Mouse (Mus musculus): ENCODE data around the gene Klhl31. TPM values are rescaled to one million over a fixed set of nuclear protein-coding genes. Genes with fewer than 3 reads are reported as not detected.

The Klhl31 gene
- total RNA-seq, 1 experiment = 0.04 TPM

GRCm38 (mm10) chr9:77592423-77592822 is 43.9 kb upstream of the Klhl31 start:
- Histone ChIP-seq H3K36me3 (ENCODE audit: control insufficient read depth, insufficient read depth, low read length, poor library complexity, severe bottlenecking) (no peaks in the 10 kb centered on the region), H3K9ac (ENCODE audit: insufficient read depth, low read depth, low read length, poor library complexity, severe bottlenecking) (no peak overlapping the region), H3K4me3 (ENCODE audit: insufficient read depth in 1 of 2, low read depth in 1 of 2, low read length in 2 of 2, poor library complexity in 1 of 2, severe bottlenecking in 1 of 2) (no peak overlapping the region), H3K9me3 (ENCODE audit: control insufficient read depth, insufficient read depth, low read depth, low read length) (no peaks in the 10 kb centered on the region), H3K4me1 (ENCODE audit: control insufficient read depth in 2 of 2, insufficient read depth in 2 of 2, low read length in 2 of 2, poor library complexity in 1 of 2) (no peaks in the 10 kb centered on the region; a peak in 1 of 4 replicates), H3K27ac (ENCODE audit: insufficient read depth, low read depth, low read length, poor library complexity, severe bottlenecking) (no peak overlapping the region)
- DNase-seq (ENCODE audit: low read depth, low spot score) = no peak
- in situ Hi-C loops (cut with MboI; ENCODE audit: low sequenced_read_pairs in 2 of 2, unreplicated experiment in 2 of 2) = no loop called here
- no peak for TF ChIP-seq MAFK (IDR thresholded peaks at IDR 0.05; ENCODE audit: insufficient read depth, low read depth, low read length)
- no peak for TF ChIP-seq ZNF384 (IDR thresholded peaks at IDR 0.05; ENCODE audit: low read depth, low read length)
- TF ChIP-seq CHD2 (IDR thresholded peaks at IDR 0.05; ENCODE audit: low read depth, low read length) = no peak
- TF ChIP-seq ZC3H11A (IDR thresholded peaks at IDR 0.05; ENCODE audit: borderline replicate concordance, low read depth, low read length) = no peak
- TF ChIP-seq HCFC1 (IDR thresholded peaks at IDR 0.05; ENCODE audit: borderline replicate concordance, insufficient read depth, low read length) = no peak

GRCm38 (mm10) chr9:77595006-77595626 is 41.2 kb upstream of the Klhl31 start:
- Histone ChIP-seq H3K9me3 (ENCODE audit: control insufficient read depth, insufficient read depth, low read depth, low read length) (no peaks in the 10 kb centered on the region), H3K4me1 (ENCODE audit: control insufficient read depth in 2 of 2, insufficient read depth in 2 of 2, low read length in 2 of 2, poor library complexity in 1 of 2) (peaks cover 0 to 3% of the 10 kb centered on the region in 2 experiments; a peak in 2 of 4 replicates), H3K36me3 (ENCODE audit: control insufficient read depth, insufficient read depth, low read length, poor library complexity, severe bottlenecking) (no peaks in the 10 kb centered on the region), H3K4me3 (ENCODE audit: insufficient read depth in 1 of 2, low read depth in 1 of 2, low read length in 2 of 2, poor library complexity in 1 of 2, severe bottlenecking in 1 of 2) (no peak overlapping the region), H3K27ac (ENCODE audit: insufficient read depth, low read depth, low read length, poor library complexity, severe bottlenecking) (no peak overlapping the region), H3K9ac (ENCODE audit: insufficient read depth, low read depth, low read length, poor library complexity, severe bottlenecking) (no peak overlapping the region)
- DNase-seq (ENCODE audit: low read depth, low spot score) = no peak
- in situ Hi-C loops (cut with MboI; ENCODE audit: low sequenced_read_pairs in 2 of 2, unreplicated experiment in 2 of 2) = no loop called here
- TF ChIP-seq ZC3H11A (IDR thresholded peaks at IDR 0.05; ENCODE audit: borderline replicate concordance, low read depth, low read length) = no peak
- no peak for TF ChIP-seq ZNF384 (IDR thresholded peaks at IDR 0.05; ENCODE audit: low read depth, low read length)
- no peak for TF ChIP-seq MAFK (IDR thresholded peaks at IDR 0.05; ENCODE audit: insufficient read depth, low read depth, low read length)
- no peak for TF ChIP-seq CHD2 (IDR thresholded peaks at IDR 0.05; ENCODE audit: low read depth, low read length)

GRCm38 (mm10) chr9:77596355-77596754 is 39.9 kb upstream of the Klhl31 start:
- Histone ChIP-seq H3K27ac (ENCODE audit: insufficient read depth, low read depth, low read length, poor library complexity, severe bottlenecking) (no peak overlapping the region), H3K4me3 (ENCODE audit: insufficient read depth in 1 of 2, low read depth in 1 of 2, low read length in 2 of 2, poor library complexity in 1 of 2, severe bottlenecking in 1 of 2) (no peak overlapping the region), H3K4me1 (ENCODE audit: control insufficient read depth in 2 of 2, insufficient read depth in 2 of 2, low read length in 2 of 2, poor library complexity in 1 of 2) (peaks cover 0 to 3% of the 10 kb centered on the region in 2 experiments; a peak in 2 of 4 replicates), H3K9me3 (ENCODE audit: control insufficient read depth, insufficient read depth, low read depth, low read length) (no peaks in the 10 kb centered on the region), H3K36me3 (ENCODE audit: control insufficient read depth, insufficient read depth, low read length, poor library complexity, severe bottlenecking) (no peaks in the 10 kb centered on the region), H3K9ac (ENCODE audit: insufficient read depth, low read depth, low read length, poor library complexity, severe bottlenecking) (no peak overlapping the region)
- DNase-seq (ENCODE audit: low read depth, low spot score) = peak; percentile 77
- TF ChIP-seq ZC3H11A (IDR thresholded peaks at IDR 0.05; ENCODE audit: borderline replicate concordance, low read depth, low read length) (peak; percentile 64; the same call in 1 of the 2 replicates), ZNF384 (IDR thresholded peaks at IDR 0.05; ENCODE audit: low read depth, low read length) (peak; percentile 60; the same call in 1 of the 2 replicates), CHD2 (IDR thresholded peaks at IDR 0.05; ENCODE audit: low read depth, low read length) (peak; percentile 90), MAFK (IDR thresholded peaks at IDR 0.05; ENCODE audit: insufficient read depth, low read depth, low read length) (no peak)
- in situ Hi-C loops (cut with MboI; ENCODE audit: low sequenced_read_pairs in 2 of 2, unreplicated experiment in 2 of 2) = no loop called here

GRCm38 (mm10) chr9:77598560-77598959 is 37.7 kb upstream of the Klhl31 start:
- Histone ChIP-seq H3K9ac (ENCODE audit: insufficient read depth, low read depth, low read length, poor library complexity, severe bottlenecking) (no peak overlapping the region), H3K4me1 (ENCODE audit: control insufficient read depth in 2 of 2, insufficient read depth in 2 of 2, low read length in 2 of 2, poor library complexity in 1 of 2) (peaks cover 0 to 3% of the 10 kb centered on the region in 2 experiments; a peak in 2 of 4 replicates), H3K27ac (ENCODE audit: insufficient read depth, low read depth, low read length, poor library complexity, severe bottlenecking) (no peak overlapping the region), H3K4me3 (ENCODE audit: insufficient read depth in 1 of 2, low read depth in 1 of 2, low read length in 2 of 2, poor library complexity in 1 of 2, severe bottlenecking in 1 of 2) (no peak overlapping the region), H3K9me3 (ENCODE audit: control insufficient read depth, insufficient read depth, low read depth, low read length) (no peaks in the 10 kb centered on the region), H3K36me3 (ENCODE audit: control insufficient read depth, insufficient read depth, low read length, poor library complexity, severe bottlenecking) (no peaks in the 10 kb centered on the region)
- no peak for TF ChIP-seq CHD2 (IDR thresholded peaks at IDR 0.05; ENCODE audit: low read depth, low read length)
- no peak for TF ChIP-seq ZNF384 (IDR thresholded peaks at IDR 0.05; ENCODE audit: low read depth, low read length)
- no peak for TF ChIP-seq HCFC1 (IDR thresholded peaks at IDR 0.05; ENCODE audit: borderline replicate concordance, insufficient read depth, low read length)
- TF ChIP-seq MAFK (IDR thresholded peaks at IDR 0.05; ENCODE audit: insufficient read depth, low read depth, low read length) = no peak
- TF ChIP-seq ZC3H11A (IDR thresholded peaks at IDR 0.05; ENCODE audit: borderline replicate concordance, low read depth, low read length) = no peak
- in situ Hi-C loops (cut with MboI; ENCODE audit: low sequenced_read_pairs in 2 of 2, unreplicated experiment in 2 of 2) = no loop called here
- no peak for DNase-seq (ENCODE audit: low read depth, low spot score)
